Mouse (Mus musculus) CD4-positive naive resting alpha-beta T cell, adult 76 days (primary cell): ENCODE data around the gene Olfr1395. TPM values are rescaled to one million over a fixed set of nuclear protein-coding genes. Genes with fewer than 3 reads are reported as not detected.

Experiments used
- total RNA-seq: library from RNA; stranded (reverse); gene quantifications from one replicate; pipeline ENCODE4 v1.2.4, GENCODE M21; 2023

Gene Olfr1395
- total RNA-seq = not detected

GRCm38 (mm10) chr11:49141974-49142373 is at the start of gene Olfr1395:
Gene Olfr1395 (plus strand): TSS chr11:49142274.

DNA sequence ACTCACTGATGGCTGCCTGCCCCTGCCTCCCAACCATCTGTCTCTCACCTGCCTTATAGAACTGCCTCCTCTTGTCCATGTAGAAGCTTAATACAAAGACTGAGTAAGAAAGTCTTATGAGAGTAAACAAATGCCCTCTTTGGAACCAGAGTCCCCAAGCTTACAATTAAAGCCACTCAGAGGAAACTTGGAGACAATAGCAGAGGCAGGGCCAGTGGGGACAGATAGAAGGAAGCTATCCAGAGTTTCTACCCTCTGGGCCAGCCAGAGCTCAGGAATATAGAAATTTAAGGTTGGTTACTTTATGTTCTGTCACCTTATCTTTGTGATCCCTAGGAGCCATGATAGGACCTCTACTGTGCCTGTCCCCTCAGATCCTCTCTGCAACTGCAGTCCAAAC is 27.3 kb upstream of the Olfr1395 start, which contains the start of gene Olfr1396:
Gene Olfr1396, minus strand, starts transcription at position 101 of the 400 bp plus-strand sequence.

GRCm38 (mm10) chr11:49154077-49154476 is 12.0 kb downstream of the Olfr1395 start, which contains the start of gene Olfr1394:
Gene Olfr1394 (plus strand): TSS chr11:49154377.

GRCm38 (mm10) chr11:49186955-49187488 is 44.9 kb downstream of the Olfr1395 start, which contains the start of gene Btnl9:
Gene Btnl9 (minus strand): TSS chr11:49187159.

Other genes starting within 250 kb of the Olfr1395 start
- gene Gm5431, start 240.1 kb upstream of the Olfr1395 start, total RNA-seq = 4.7 TPM
- 56.5 TPM for gene Psme2b, start 196.1 kb upstream of the Olfr1395 start, total RNA-seq
- 1.8 TPM for gene Olfr56, start 163.4 kb upstream of the Olfr1395 start, total RNA-seq
- 101 TPM for gene 9930111J21Rik1, start 162.9 kb upstream of the Olfr1395 start, total RNA-seq
- 12.5 TPM for gene Gm12185, start 150.0 kb upstream of the Olfr1395 start, total RNA-seq
- gene Tgtp1, start 148.1 kb upstream of the Olfr1395 start, total RNA-seq = 51.4 TPM
- gene 9930111J21Rik2, start 91.0 kb upstream of the Olfr1395 start, total RNA-seq = 128 TPM
- 70.1 TPM for gene Tgtp2, start 78.1 kb upstream of the Olfr1395 start, total RNA-seq
- 87.3 TPM for gene Ifi47, start 65.7 kb upstream of the Olfr1395 start, total RNA-seq
- gene Olfr1396, start 27.4 kb upstream of the Olfr1395 start, total RNA-seq = not detected
- gene Olfr1394, start 12.1 kb downstream of the Olfr1395 start, total RNA-seq = not detected
- not detected for gene Btnl9, start 44.9 kb downstream of the Olfr1395 start, total RNA-seq
- 106 TPM for gene Zfp62, start 61.0 kb downstream of the Olfr1395 start, total RNA-seq
- gene Mgat1, start 101.9 kb downstream of the Olfr1395 start, total RNA-seq = 46.4 TPM
- gene Olfr1393, start 136.0 kb downstream of the Olfr1395 start, total RNA-seq = 0.44 TPM
- not detected for gene Olfr1392, start 143.0 kb downstream of the Olfr1395 start, total RNA-seq
- gene Olfr10, start 162.5 kb downstream of the Olfr1395 start, total RNA-seq = not detected
- gene Olfr1391, start 180.5 kb downstream of the Olfr1395 start, total RNA-seq = not detected
- gene Olfr1390, start 192.9 kb downstream of the Olfr1395 start, total RNA-seq = not detected